Mouse (Mus musculus) bone marrow macrophage, adult 2 months (primary cell): ENCODE data around the gene Gpr33. TPM values are rescaled to one million over a fixed set of nuclear protein-coding genes. Genes with fewer than 3 reads are reported as not detected.

ENCODE experiments used
- H3K27ac ChIP-seq: 2 replicates; pipeline ENCODE4 v1.5.1; 2012; ENCODE audit warnings: low read depth, low read length; ENCODE audit not compliant: insufficient read depth
- H3K4me1 ChIP-seq: 2 replicates; pipeline ENCODE4 v1.6.1; 2012; ENCODE audit warnings: low read length; ENCODE audit not compliant: control insufficient read depth, insufficient read depth
- H3K4me3 ChIP-seq: 2 replicates; pipeline ENCODE4 v1.5.1; 2012; ENCODE audit warnings: mild to moderate bottlenecking, low read length, moderate library complexity; ENCODE audit not compliant: insufficient read depth
- CTCF ChIP-seq: IDR thresholded peaks from 2 replicates; pipeline ENCODE4 v1.5.1; 2012; ENCODE audit warnings: low read depth, mild to moderate bottlenecking, low read length, moderate library complexity
- POLR2A ChIP-seq: IDR thresholded peaks from 2 replicates; pipeline ENCODE4 v1.6.1; 2012; ENCODE audit warnings: mild to moderate bottlenecking, low read depth, low read length, borderline replicate concordance
- polyA plus RNA-seq: library from polyadenylated mRNA; stranded (reverse); fragments of >200 nt; gene quantifications from 2 replicates; pipeline ENCODE4 v1.2.4, GENCODE M21; 2012; ENCODE audit not compliant: missing spikeins, insufficient read depth, insufficient read length

The Gpr33 gene
- not detected in 2 replicates for polyA plus RNA-seq

DNA sequence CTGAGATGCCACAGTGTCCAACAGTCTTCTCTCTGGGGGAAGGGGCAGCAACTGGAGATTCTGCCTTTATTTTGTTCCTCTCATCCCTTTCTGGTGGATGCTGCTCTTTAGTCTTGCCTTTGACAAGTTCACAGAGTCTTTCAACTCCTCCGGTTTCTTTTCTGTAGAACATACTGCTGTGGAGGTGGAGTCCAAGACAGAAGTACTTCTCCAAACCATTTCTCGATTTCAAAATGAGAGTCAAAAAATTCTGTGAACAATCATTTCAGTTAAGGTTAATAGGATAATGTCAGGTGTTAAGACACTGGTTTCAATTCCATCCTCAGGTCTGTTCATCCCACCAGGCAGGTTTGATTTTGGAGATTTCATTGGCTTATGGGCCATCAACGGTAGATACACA is at the start of gene Gpr33:
Gene Gpr33, minus strand, starts transcription at position 101 of the 400 bp plus-strand sequence.
- Histone ChIP-seq H3K4me1 (peaks cover 7% of the 10 kb centered on the region; the same call in 1 of the 2 replicates), H3K27ac (no peak within 1 kb of the TSS), H3K4me3 (no peak within 1 kb of the TSS)
- TF ChIP-seq POLR2A (no peak), CTCF (no peak)

DNA sequence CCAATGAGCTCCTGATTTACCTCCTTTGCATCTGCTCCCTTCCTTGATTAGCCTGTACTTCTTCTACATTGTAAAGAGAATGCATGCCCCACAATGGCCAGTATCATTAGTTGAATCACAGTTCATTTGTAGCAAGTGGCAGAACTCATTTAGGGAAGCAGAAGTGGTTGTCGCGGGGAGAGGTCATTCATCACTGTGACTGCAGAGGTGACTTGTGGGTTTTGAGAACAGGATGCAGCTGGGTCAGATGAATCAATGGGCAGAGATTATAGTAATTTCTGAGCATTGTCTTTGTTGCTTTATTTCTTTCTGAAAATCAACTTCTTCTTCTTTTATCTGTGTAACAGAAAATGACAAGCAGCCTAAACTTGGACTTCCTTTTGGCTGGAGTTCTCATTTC is 21.5 kb upstream of the Gpr33 start:
- TF ChIP-seq CTCF: no peak
- Histone ChIP-seq H3K4me1 (peaks cover 25% of the 10 kb centered on the region), H3K27ac (peak overlapping the region; percentile 67), H3K4me3 (no peak overlapping the region)

DNA sequence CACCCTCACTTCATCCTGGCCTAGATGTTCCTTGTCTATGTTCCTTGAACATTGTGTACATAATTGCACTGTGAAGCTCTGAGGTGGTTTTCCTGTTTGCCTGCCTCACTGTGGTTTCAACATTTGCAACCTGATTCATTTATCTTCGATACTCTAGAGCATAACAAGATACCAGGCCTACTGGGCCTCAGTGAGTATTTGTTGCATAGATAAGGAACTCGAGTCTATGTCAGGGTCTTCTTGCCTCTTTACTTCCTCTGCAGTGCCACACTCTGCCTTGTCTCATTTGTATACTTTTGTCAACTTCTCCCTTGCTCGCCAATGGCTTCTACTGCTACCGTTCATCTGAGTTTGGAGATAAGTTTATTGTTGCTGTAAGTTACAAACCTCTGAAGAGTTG is 18.5 kb upstream of the Gpr33 start:
- Histone ChIP-seq H3K4me3 (no peak overlapping the region), H3K4me1 (peaks cover 23% of the 10 kb centered on the region), H3K27ac (no peak overlapping the region)
- TF ChIP-seq POLR2A (no peak), CTCF (no peak)

DNA sequence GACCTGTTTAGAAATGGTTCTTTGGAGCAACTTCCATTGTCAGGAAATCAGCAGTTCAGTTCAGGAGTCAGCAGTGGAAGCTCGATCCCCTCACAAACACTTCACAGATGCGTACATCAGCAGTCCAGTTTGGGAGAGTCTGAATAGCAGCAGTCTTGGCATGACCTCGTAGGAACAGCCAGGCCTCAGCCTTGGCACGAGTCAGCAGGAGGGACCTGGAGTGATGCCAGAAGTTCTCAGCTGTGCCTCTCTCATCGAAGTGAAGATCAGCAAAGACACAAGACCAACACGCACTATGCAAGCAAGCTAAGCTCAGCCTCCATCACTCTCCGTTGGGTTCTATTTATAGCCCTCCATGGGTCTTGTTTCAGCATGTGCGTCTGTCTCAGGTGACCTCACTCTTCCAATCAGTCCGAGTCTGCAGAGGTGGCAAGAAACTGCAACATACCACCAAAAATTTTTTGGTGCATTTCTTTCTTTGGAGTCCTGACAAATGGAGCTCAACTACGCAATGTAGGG is 15.0 kb upstream of the Gpr33 start:
- Histone ChIP-seq H3K4me3 (no peak overlapping the region), H3K27ac (no peak overlapping the region), H3K4me1 (peaks cover 16% of the 10 kb centered on the region)
- no peak for TF ChIP-seq POLR2A
- no peak for TF ChIP-seq CTCF

DNA sequence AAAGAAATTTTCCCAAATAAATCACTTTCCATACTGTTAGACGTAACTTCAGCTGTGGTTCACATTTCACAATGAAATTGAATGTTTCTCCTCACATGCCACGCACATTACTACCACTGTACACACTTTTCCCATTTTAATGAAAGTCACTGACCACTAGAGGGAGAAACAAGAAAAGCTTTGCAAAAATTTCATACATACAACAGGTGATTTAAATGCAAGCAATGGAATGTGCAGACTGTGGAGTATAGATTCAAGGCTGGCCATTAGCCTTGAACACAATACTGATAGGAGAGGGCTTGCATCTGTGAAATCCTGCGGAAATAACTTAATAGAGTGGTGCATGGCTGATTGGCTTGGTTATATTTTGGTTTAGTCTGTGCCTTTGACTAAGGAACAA is 10.5 kb upstream of the Gpr33 start:
- H3K4me3 ChIP-seq: no peak overlapping the region
- TF ChIP-seq POLR2A: no peak
- peaks cover 2% of the 10 kb centered on the region; the same call in 1 of the 2 replicates for H3K4me1 ChIP-seq
- H3K27ac ChIP-seq: no peak overlapping the region

DNA sequence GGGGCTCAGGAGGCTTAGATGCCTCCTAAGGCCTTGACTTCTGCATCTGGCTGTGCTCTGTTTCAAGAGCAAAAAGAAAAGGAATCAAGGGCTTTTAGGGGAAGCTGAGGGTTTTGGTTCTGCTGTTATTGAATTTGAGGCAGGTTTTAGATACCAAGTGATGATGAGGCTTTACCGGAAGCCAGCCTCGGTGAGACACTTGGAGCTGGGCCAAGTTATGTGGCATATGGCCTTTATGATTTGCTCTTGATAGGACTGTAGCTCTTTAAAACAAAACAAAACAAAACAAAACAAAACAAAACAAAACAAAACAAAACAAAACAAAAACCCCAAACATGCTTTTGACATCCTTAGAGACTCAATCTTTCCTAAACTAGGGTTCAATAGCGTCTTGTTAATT is 7.1 kb upstream of the Gpr33 start:
- no peak overlapping the region for H3K4me3 ChIP-seq
- 0 out of 2 replicates have a peak, but pooled peaks cover 2% of the 10 kb centered on the region for H3K4me1 ChIP-seq
- TF ChIP-seq CTCF (no peak), POLR2A (no peak)
- H3K27ac ChIP-seq: no peak overlapping the region

DNA sequence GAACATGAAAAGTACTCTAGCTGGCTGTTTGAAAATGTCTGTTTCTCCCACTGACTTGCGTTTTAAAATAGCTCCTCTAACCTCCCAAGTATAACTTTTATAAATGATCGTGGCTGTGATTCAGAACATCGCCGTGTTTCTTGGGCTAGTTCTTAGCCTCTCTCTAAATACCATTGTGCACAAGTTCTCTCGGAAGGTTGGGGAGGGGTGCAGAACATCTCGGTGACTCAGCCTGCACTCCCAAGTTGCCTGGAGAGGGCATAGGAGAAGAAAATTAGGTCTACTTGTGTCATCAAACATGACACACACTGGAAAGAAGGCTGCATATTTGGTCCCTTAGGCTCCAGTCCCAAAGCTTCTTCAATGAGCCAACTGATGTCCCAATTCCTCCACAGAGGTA is 4.4 kb upstream of the Gpr33 start:
- TF ChIP-seq POLR2A: no peak
- TF ChIP-seq CTCF: no peak
- Histone ChIP-seq H3K4me1 (0 out of 2 replicates have a peak, but pooled peaks cover 2% of the 10 kb centered on the region), H3K4me3 (no peak overlapping the region), H3K27ac (no peak overlapping the region)

DNA sequence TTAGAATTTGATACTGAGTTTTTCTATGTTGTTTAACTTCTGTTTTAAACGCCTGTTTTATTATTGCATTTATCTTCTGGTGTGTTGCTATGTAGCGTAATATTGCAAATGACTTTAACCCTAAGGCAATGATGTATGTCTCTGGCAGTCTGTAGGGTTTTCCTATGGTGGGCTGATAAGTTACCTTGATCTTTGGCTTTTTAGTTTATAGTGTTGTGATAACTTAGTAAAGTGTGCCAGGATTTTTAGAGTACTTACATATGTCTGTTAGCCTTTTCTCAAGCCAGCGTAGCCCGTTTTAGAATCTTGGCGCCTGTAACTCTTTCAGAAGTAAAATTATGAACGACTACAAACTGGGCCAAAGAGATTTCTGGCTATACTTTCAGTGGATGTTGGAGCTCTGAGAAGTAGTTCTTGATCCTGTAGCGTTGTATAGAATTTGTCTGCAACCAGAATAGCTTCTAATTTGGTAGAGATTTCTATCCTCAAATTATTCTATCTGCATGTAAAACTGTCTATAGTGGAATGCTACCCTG is 13.3 kb downstream of the Gpr33 start:
- Histone ChIP-seq H3K27ac (no peak overlapping the region), H3K4me1 (no peaks in the 10 kb centered on the region)
- TF ChIP-seq POLR2A (no peak), CTCF (no peak)

DNA sequence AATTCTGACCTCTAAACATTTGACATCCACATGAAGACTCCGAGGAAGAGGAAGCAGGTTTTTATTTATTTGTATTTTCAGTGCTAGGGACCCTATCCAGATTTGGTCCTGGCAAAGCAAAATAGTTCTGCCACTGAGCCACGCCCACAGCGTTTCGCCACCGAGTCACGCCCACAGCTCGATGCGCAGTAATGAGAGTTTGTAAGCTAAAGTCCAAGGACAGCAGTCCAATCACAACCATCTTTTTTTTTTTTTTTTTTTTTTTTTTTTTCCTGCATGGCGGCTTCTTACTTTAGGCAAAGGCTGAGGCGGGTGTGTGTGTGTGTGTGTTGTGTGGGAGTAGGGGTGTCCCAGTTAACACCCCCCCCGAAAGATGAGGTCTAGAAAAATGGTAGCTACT is 13.8 kb downstream of the Gpr33 start:
- Histone ChIP-seq H3K4me3 (no peak overlapping the region), H3K4me1 (no peaks in the 10 kb centered on the region), H3K27ac (no peak overlapping the region)
- TF ChIP-seq CTCF (no peak), POLR2A (no peak)

More for the DNA sequence above, 13.3 kb downstream of the Gpr33 start:
- no peak overlapping the region for H3K4me3 ChIP-seq

DNA sequence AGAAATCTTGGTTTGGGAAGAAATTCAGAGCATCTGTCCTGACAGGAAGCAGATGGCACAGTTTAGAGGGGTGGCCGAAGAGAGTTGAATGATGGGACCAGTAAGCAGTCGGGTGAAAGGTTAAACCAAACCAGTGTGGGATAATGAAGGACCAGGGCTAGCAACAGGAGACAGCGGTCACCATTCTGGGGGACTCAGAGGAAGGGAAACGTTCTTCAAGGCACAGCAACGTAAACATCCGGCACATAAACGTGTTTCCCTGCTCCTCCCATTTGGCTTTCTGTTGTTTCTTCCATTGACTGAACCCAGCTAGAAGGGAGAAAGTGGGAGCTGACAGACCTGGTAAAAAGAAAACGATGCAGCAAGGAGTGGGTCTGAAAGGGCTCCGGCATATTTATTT is 14.6 kb downstream of the Gpr33 start:
- Histone ChIP-seq H3K4me3 (no peak overlapping the region), H3K4me1 (no peaks in the 10 kb centered on the region), H3K27ac (no peak overlapping the region)
- no peak for TF ChIP-seq POLR2A
- TF ChIP-seq CTCF: no peak
